Mouse (Mus musculus) adrenal gland, postnatal 14 days (tissue): ENCODE measurements around the gene Hist1h2bf. TPM values are rescaled to one million over a fixed set of nuclear protein-coding genes. Genes with fewer than 3 reads are reported as not detected.
"Not testable (repeated sequence)": the region's sequence is repeated elsewhere in the genome, so short reads cannot be mapped to it uniquely, and the experiment has no call there.

Experiments used
- DNase-seq: peaks from one replicate; pipeline ENCODE4 v3.0.0; 2021; ENCODE audit warnings: mixed read lengths
- long read RNA-seq, 2 experiments: library from polyadenylated mRNA; stranded (forward); transcript quantifications; one replicate each; pipeline ENCODE4 v2.0.0; 2021
- total RNA-seq: library from RNA; stranded (reverse); gene quantifications from 2 replicates; pipeline ENCODE4 v1.2.3, GENCODE M21; 2021

The Hist1h2bf gene
- 127 and 167 TPM in 2 replicates for total RNA-seq
- long read RNA-seq, experiment 1 = 0 reads
- long read RNA-seq, experiment 2 = 0 reads

DNA sequence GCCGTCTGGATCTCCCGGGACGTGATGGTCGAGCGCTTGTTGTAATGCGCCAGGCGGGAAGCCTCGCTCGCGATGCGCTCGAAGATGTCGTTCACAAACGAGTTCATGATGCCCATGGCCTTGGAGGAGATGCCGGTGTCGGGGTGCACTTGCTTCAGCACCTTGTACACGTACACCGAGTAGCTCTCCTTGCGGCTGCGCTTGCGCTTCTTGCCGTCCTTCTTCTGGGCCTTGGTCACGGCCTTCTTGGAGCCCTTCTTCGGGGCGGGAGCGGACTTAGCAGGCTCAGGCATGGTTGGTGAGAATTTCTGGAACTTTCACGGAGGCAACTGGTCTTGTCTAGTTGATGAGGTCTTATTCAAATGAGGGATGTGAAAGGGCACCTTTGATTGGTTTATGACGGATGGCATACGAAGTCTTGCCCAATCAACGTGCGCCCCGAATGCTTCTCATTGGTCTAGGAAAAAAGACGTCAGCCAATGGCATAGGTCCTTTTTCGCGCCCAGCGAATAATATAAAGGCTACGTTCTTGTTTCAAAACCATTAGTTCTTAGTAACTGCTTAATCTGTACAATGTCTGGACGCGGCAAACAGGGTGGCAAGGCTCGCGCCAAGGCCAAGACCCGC, at the start of gene Hist1h2bf, which contains the start of gene Hist1h2ad:
Hist1h2bf (minus strand) TSS at position 299 of the 627 bp plus-strand sequence.
Hist1h2ad (plus strand) TSS at position 484 of the 627 bp plus-strand sequence.
- DNase-seq = peak; percentile 92

DNA sequence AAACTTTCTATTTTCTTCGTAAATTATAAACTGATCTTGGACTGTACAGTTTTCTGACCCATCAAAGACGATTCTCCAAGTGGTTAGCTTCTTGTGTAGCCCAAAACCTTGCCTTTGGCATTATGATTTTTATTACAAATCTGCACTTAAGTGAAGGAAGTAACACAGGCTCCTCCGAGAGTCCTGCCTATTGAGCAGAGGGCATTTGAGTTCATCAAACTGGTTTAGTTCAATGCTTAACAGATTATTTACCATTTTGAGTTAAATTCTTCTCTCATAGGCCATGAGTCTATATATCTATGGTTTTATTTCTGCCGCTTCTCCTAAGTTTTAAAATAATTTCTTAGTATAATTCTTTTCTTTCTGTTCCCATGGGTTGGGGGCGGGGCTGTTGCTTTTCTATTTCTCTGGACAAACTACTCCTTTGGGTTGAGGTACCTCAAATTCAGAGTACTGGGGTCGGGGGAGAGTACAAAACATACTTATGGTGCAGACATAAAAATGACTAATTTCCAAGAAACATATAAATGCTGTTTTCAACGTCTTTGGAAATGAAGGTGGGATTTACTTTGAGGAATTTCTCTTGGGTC, 49.0 kb upstream of the Hist1h2bf start:
- peak; percentile 24 for DNase-seq

DNA sequence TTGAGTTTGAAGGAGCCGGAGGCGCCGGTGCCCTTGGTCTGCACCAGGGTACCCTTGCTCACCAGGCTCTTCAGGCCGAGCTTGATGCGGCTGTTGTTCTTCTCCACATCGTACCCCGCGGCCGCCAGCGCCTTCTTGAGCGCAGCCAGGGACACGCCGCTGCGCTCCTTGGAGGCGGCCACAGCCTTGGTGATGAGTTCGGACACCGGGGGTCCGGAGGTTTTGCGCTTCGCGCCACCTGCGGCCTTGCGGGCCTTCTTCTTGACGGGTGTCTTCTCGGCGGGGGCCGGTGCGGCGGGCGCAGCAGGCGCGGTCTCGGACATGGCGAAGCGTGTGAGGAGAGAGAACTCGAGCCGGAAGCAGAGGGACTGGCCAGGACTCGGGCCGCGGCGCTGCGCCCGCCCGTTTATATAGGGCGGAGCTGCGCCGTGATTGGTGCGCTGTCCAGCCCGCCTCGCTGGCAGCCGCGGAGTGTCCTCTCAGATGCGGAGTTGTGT, 48.2 kb upstream of the Hist1h2bf start, which contains the start of gene Hist1h1e:
Hist1h1e (minus strand) TSS at position 384 of the 497 bp plus-strand sequence.
- DNase-seq = peak; percentile 96

DNA sequence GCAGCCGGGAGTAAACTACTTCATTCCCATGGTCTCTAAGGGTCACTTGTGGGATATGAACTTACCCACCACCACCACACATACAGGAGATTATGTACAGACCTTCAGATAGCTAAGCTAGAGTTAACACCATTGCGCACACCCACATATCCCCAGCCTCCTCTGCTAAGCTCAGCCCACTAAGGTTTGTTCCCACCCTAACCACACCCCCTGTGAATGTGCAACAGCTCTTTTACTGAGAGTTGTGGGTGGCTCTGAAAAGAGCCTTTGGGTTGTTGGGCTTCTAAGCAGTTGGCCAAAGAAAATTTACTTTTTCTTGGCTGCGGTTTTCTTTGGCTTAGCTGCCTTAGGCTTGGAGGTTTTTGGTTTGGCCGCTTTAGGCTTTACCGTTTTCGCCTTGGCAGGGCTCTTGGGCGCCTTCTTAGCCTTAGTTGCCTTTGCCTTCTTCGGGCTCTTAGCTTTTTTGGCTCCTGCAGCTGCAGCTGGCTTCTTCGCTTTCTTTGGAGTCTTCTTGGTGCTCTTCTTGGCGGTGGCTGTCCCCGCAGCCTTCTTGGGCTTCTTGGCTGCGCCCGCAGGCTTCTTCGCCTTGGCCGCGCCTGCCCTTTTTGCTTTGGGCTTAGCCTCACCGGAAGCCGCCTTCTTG, 47.7 kb upstream of the Hist1h2bf start:
- DNase-seq = peak; percentile 86

DNA sequence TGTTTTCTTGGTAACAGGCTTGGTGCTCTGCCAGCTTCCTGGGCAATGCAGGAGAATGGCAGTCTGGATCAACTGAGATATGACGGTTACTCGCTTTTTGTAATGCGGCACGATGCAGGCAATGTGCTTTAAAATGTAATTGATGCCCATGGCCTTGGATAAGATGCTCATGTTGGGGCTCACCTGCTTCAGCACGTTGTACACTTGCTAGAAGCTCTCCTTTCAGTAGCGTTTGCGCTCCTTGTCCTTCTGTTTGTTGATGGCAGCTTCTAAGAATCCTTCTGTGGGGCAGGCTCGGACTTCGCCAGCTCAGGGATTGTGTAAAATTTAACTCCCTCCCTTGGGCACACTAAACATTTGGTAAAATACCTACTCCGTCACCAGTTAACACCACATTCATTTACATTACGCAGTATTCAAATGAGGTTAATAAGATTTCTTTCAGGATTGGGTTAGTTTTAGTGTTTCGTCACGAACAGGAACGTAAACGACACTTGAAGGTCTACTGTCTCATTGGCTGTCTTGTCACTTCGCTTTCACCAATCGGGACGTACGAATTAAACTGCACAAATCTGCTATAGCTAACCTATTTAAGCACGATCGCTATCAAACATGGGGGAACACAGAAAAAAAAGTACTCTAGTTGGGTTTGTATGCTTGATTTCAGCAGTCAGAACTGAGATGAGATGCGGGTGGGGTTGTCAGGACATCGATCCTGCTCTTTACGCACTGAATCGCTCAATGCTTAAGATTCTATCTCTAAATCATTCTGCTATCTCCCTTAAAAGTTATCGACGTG, 46.9 kb upstream of the Hist1h2bf start, which contains the start of gene Hist1h2be:
Hist1h2be (minus strand) TSS at position 392 of the 799 bp plus-strand sequence.
- peak; percentile 86 for DNase-seq

DNA sequence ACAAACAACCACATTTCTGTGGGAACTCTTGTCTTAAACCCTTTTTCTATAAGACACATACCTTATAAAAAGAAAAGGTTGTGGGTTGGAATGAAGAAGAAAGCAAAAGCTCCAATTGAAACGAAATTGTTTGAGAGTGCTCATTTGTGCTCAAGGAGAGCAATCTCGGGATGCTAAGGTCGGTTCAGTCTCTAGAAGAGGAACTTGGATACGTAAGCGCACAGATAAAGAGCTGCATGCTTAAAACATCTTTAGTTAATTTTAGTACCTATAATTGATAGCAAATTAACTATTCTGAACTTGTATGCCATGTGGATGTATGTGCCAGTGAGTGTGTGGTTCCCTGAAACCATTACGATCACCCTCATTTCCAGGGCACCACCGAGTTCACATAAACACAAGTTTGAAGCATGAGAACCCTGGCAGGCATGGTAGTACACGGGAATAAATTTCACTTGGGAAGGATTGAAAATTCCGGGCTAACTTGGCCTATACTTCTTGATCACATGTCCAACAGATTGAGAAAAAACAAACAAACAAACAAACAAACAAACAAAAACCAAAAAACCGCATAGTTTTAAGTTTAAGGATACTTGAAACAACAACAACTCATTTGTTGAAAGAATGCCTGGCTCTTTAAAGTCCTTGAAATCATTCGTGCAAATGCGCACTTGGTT, 46.2 kb upstream of the Hist1h2bf start:
- DNase-seq = no peak

DNA sequence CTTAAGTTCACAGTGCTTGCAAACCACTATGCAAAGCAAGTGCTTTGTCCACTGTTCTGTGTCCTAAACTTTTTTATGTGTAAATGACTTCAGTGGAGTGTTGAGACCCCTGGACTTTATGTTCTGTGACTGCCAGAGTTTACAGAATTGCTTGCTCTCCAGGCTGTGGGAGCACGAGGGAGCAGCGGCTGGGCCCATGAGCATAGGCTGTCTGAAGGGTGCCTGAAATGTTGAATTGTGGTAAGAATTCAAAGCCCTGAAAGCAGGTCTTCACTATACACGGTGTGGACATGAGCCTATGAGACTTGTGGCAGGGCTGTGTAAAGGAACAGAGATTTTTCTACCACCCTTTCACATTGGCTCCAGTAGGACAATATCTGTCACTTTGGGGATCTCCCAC, 37.6 kb upstream of the Hist1h2bf start:
- DNase-seq = no peak

DNA sequence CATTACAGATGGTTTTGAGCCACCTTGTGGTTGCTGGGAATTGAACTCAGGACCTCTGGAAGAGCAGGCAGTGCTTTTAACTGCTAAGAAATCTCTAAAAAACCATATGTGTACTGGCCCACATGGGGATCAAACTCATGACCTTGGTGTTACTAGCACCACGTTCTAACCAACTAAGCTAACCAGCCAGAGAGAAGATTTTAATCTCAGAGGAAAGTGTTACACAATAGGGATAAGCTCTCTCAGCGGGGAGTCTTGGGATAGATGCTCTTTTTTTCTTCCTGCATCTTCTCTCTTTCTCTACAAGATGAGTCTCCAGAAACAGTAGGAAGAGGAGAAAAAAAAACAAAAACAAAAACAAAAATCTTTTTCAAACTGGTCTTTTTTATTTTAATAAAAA, 36.4 kb upstream of the Hist1h2bf start:
- no peak for DNase-seq

DNA sequence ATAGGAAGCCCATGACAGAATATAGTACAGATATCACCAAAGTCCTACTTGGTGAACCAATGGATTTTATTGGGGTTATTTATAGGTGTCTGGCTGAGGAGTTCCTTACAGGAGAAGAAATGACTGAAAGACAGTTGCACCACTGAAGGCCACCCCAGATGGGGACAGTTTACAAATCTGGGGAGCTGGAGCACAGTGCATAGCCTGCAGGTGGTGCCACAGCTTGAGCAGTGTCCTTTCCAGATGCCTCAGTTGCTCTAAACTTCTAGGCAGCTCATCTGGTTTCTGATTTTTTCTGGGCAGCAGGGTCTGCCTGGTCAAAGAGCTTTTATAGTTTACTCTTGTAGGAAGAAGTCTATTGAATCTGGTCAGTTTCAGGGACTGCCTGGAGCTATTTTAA, 35.8 kb upstream of the Hist1h2bf start:
- DNase-seq = no peak

DNA sequence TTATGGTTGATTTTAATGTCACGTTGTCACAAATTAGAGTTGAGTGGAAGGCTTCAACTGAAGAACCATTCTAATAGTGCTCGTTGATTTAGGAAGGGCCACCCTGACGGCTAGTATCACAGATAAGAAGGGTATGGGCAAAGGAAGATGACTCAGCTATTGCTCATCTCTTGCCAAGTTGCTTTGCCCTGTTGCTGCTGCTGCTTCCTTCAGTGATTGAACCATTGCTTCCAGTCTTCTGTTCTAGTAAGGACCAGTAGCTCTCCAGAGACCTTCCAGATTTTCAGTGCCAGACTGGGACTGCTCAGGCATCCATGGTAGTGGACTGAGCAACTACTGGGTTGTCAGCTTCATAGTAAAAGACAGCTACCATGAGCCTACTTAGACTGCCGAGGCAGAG, 35.2 kb upstream of the Hist1h2bf start:
- DNase-seq = no peak

DNA sequence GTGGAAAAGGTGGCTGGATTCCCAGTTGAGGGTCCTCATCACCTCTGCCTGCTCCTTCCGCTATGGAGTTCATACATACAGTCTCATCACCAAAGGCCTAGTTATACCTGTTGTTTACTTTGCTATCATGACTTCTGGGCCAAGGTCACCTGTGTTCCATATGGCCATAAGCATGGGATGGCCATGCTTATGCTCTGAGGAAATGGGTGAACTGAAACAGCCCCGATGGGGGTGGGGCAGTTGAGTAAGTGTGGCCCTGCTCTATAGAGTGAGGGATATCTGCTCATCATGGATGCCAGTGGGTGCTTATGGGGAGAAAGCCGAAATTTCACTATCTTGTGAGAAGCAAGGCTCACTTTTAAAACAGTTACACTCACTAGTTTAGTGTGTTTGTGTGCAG, 31.1 kb upstream of the Hist1h2bf start:
- DNase-seq = no peak

DNA sequence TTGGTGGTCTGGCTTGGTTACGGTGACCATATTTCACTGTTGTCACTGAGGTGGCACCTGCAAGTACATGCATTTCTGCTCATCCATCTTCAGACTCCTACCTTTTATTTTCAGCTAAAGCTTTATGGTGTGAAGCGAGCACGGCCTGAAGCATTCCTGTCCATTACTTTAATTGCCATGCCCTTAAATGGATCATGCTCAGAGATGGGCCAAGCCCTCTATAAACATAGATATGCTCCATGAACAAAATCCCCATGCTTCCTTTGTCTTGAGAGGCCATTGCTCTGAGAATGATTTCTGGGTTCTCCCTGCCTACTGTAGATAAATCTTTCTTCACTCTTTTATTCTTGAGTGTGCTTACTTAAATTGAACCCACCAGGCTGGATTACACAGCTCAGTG, 30.5 kb upstream of the Hist1h2bf start:
- DNase-seq = no peak

DNA sequence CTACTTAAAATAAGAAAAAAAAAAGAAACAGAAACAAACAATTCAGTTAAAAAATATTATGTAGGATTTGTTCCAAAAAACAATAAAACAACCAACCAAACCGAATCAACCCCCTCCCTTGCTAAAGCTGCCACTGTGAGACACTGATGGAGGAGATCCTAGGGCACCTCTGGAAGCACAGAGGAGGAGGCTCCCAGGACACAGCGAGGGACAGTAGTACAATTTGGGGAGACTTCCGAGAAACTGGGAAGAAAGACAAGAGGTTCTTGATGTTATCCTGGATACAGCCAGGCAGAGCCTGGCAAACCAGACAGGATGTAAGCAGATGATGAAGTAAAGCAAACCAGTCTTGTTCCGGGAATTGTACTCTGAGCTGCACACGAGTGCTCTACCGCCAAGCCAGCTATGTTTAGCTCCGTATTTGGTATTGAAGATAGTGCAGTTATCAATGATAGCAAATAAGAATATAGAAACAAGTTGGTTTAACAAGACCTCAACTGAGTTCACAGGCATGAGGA, 29.2 kb upstream of the Hist1h2bf start:
- DNase-seq = no peak

DNA sequence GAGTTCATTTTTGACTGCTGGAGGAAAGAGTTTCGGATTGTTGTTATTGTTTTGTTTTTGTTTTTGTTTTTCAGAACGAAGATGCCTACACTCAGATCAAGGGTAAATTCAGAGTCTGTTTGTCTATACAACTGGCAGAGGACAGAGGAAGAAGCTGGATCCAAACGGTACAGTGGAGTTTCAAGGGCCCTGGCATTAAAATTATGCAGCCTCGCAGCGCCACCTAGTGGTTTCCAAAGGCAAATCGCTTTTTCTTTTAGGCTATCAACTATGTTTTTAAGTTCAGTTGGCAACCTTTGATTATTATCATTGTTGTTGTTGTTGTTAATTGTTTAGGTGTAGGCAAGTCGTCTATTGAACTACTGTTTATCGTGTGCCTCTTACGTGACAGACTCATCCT, 24.0 kb upstream of the Hist1h2bf start:
- DNase-seq = peak; percentile 88

DNA sequence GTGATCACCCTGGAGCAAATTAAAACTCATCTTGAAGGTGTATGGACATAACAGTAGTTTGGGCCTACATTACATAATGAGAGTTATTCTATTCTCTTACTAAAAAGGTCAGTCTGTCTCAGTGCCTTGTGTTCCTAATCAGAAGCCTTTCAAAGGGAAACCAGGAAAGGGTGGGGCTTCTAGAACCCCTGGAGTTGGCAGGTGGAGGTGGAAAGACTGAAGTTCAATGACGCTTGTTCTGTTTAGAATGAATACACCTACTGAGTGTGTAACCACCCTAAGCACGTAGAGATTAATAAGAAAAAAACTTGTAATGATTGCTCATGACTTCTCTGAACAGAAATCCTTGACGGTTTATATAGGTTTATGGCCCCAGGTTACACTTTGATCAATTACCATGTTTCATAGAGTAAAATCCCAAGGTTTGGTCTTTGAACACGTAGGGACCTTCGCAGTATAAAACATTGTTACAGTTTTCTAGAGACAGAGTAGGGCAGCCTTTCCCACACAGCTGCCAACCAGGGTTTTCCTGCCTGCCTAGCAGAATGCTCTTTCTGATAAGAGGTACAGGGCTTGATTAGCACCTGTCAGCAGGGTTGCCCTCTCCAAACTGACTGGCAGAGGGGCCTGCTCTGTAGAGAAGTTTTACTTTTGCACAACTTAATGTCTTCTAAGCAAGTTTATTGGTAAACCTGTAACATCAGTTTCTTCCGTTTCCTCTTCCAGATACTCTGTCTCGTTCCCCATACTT, 21.8 kb upstream of the Hist1h2bf start:
- DNase-seq = no peak

DNA sequence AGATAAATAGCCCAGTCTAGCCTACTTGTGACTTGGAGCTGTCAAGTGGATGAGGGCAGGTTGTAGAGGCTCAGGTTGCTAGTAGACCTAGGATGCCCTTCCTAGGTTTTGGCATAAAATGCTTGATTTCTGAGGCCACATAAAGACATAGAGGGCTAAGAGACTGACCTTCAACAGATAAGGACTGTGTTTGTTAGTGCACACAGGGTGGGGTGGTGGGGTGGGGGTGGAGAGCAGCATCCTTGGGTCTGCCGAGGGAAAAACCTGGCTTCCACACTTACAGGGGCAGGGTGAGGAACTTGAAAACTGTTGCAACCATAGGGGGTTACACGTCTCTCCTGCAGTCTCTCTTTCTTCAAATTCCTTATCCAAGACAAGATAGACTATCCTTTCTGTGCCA, 21.2 kb upstream of the Hist1h2bf start:
- DNase-seq = no peak

DNA sequence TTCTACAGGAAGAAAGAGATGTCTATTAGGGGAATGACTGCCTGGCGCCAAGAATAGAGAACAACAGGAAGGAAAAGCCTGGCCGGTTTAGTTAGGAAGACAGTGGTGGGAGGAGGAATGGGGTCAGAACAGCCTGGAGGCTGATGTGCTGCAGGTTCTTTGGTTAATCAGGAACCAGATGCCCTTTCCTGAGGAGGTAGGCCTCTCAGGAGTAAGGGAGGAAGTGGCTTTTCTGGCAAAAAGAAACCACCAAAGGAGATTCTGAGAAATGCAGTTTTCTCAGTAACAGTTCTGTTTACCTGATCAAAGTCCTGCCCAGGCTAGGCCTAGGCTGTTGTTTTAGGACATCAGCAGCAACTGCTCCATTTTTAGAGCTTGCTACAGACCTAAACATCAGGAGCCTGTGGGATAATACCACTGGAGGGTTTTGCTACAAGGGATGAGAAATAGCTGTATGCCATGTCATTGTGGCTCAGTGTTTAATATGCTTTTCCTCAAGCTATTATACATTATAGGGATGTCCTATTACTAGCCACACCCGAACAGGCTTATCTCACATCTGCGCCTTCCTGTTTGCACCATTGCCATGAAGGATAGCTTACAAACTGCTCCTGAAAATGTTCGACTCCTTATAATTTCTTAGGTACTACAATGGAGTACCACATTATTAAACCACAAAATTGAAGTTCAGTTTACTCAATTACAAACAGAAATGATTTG, 19.2 kb upstream of the Hist1h2bf start:
- no peak for DNase-seq

DNA sequence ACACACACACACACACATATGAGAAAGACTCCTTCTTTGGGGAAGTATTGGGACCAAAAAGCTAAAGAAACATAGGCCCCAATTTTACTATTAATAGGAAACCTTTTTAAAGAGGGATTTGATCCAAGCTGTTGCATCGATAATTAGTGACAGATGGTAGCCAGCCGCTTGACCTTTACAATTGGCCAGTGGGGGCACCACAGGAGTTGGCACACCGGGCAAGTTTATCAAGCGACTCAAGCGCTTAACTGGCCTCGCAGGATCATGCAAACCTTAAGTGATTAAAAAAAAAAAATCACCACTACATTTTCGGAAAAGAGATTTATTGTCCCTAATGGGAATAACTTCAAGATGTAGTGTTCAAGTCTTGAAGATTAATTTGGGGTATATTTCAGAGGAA, 18.6 kb upstream of the Hist1h2bf start:
- no peak for DNase-seq

DNA sequence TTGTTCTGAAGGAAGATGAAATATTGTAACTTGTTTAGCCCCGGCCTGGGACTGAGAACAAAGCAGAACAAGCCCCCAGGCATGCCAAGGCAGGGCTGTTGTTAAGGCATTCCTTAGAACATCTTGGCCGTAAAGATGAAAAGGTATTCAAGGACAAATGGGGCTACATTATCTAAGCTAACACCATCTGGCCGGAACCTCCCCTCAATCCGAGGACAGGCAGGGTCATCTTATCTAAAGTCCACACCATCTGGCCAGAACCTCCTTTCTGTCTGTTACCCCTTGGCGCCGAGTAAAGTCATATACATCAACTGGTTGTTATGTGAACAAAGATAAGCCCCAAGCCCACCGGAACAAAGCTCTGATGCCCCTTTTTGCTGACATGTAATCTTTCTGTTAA, 17.9 kb upstream of the Hist1h2bf start:
- not testable (repeated sequence) for DNase-seq

DNA sequence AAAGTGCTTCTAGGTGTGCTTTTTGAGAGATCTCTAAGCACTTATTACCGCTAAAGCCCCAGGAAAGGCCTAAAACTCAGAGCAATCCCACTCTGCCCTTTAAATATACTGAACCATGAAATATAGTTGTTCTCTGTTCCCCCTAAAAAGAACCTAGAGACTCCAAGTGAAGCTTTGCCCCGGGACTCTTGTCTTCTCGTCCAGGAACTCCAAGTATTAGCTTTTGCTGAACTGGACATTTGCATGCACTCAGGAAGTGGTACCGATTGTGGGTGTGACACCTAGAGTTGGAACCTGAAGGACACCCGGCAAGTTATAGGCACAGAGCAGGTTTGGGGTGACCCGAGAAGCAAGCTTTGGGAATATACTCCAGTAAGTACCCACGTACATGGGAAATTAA, 17.2 kb upstream of the Hist1h2bf start:
- no peak for DNase-seq
